Mouse (Mus musculus): Measurements from ENCODE around the gene Camk1d. TPM values are rescaled to one million over a fixed set of nuclear protein-coding genes. Genes with fewer than 3 reads are reported as not detected.

Gene Camk1d
- polyA plus RNA-seq, 1 experiment from 2014 or later, result 2.0 TPM

- Histone ChIP-seq H3K4me2 (ENCODE audit: low read depth, low read length) (no peak overlapping the region), H3K27ac (ENCODE audit: low read depth) (no peak overlapping the region), H3K4me3 (ENCODE audit: low read depth, low read length) (no peak overlapping the region), H3K36me3 (replicated peaks; ENCODE audit: insufficient read depth, low read length) (no peaks in the 10 kb centered on the region), H3K4me1 (ENCODE audit: insufficient read depth) (peaks cover 7% of the 10 kb centered on the region; the same call in 1 of the 2 replicates), H3K9me3 (ENCODE audit: low read length) (no peaks in the 10 kb centered on the region), H3K9ac (replicated peaks) (no peak overlapping the region), H3K27me3 (ENCODE audit: insufficient read depth, low read length) (no peaks in the 10 kb centered on the region)
- 81% methylated on average over 7 of the region's 7 CpGs for WGBS (ENCODE audit: insufficient replicate concordance)
- no peak for DNase-seq
- no peak for TF ChIP-seq EP300 (IDR thresholded peaks at IDR 0.05; ENCODE audit: low read depth)
- ATAC-seq, result no peak
Measured at GRCm38 (mm10) chr2:5681302-5681701, 33.0 kb downstream of the Camk1d start.

- no peaks in the 10 kb centered on the region for H3K36me3 ChIP-seq (replicated peaks; ENCODE audit: insufficient read depth, low read length)
- H3K4me2 ChIP-seq (ENCODE audit: low read depth, low read length), result no peak overlapping the region
- no peaks in the 10 kb centered on the region for H3K9me3 ChIP-seq (ENCODE audit: low read length)
- no peak overlapping the region for H3K27ac ChIP-seq (ENCODE audit: low read depth)
- DNase-seq, result no peak
- 63% methylated on average over 2 of the region's 2 CpGs for WGBS (ENCODE audit: insufficient replicate concordance)
- H3K4me3 ChIP-seq (ENCODE audit: low read depth, low read length), result no peak overlapping the region
- H3K9ac ChIP-seq (replicated peaks), result no peak overlapping the region
- no peak for ATAC-seq
- TF ChIP-seq CTCF (IDR thresholded peaks at IDR 0.05; ENCODE audit: low read depth), result no peak
- no peak for TF ChIP-seq EP300 (IDR thresholded peaks at IDR 0.05; ENCODE audit: low read depth)
- no peaks in the 10 kb centered on the region for H3K27me3 ChIP-seq (ENCODE audit: insufficient read depth, low read length)
- peaks cover 13% of the 10 kb centered on the region; the same call in 1 of the 2 replicates for H3K4me1 ChIP-seq (ENCODE audit: insufficient read depth)
Measured at GRCm38 (mm10) chr2:5679055-5679454, 35.3 kb downstream of the Camk1d start.

GRCm38 (mm10) chr2:5677472-5677871 lies 36.8 kb downstream of the Camk1d start:
- Histone ChIP-seq H3K4me2 (ENCODE audit: low read depth, low read length) (no peak overlapping the region), H3K27me3 (ENCODE audit: insufficient read depth, low read length) (no peaks in the 10 kb centered on the region), H3K9ac (replicated peaks) (no peak overlapping the region), H3K9me3 (ENCODE audit: low read length) (no peaks in the 10 kb centered on the region), H3K27ac (ENCODE audit: low read depth) (no peak overlapping the region), H3K4me3 (ENCODE audit: low read depth, low read length) (no peak overlapping the region), H3K36me3 (replicated peaks; ENCODE audit: insufficient read depth, low read length) (no peaks in the 10 kb centered on the region), H3K4me1 (ENCODE audit: insufficient read depth) (peaks cover 13% of the 10 kb centered on the region; the same call in 1 of the 2 replicates)
- no peak for ATAC-seq
- no peak for DNase-seq
- TF ChIP-seq CTCF (IDR thresholded peaks at IDR 0.05; ENCODE audit: low read depth) (no peak), EP300 (IDR thresholded peaks at IDR 0.05; ENCODE audit: low read depth) (no peak)
- 44% methylated on average over 2 of the region's 2 CpGs for WGBS (ENCODE audit: insufficient replicate concordance)

GRCm38 (mm10) chr2:5676786-5677185 lies 37.5 kb downstream of the Camk1d start:
- Histone ChIP-seq H3K36me3 (replicated peaks; ENCODE audit: insufficient read depth, low read length) (no peaks in the 10 kb centered on the region), H3K4me3 (ENCODE audit: low read depth, low read length) (no peak overlapping the region), H3K9ac (replicated peaks) (0 out of 2 replicates have a peak overlapping the region, but pooled peaks have one; percentile 30), H3K9me3 (ENCODE audit: low read length) (no peaks in the 10 kb centered on the region), H3K4me2 (ENCODE audit: low read depth, low read length) (no peak overlapping the region), H3K4me1 (ENCODE audit: insufficient read depth) (peaks cover 13% of the 10 kb centered on the region; the same call in 1 of the 2 replicates), H3K27me3 (ENCODE audit: insufficient read depth, low read length) (no peaks in the 10 kb centered on the region), H3K27ac (ENCODE audit: low read depth) (peak overlapping the region; percentile 8; the same call in 1 of the 2 replicates)
- ATAC-seq (peak; percentile 58), DNase-seq (no peak)
- 64% methylated on average over 8 of the region's 8 CpGs for WGBS (ENCODE audit: insufficient replicate concordance)
- TF ChIP-seq CTCF (IDR thresholded peaks at IDR 0.05; ENCODE audit: low read depth), result no peak
- no peak for TF ChIP-seq EP300 (IDR thresholded peaks at IDR 0.05; ENCODE audit: low read depth)

GRCm38 (mm10) chr2:5676143-5676483 lies 38.2 kb downstream of the Camk1d start:
- H3K9me3 ChIP-seq (ENCODE audit: low read length), result no peaks in the 10 kb centered on the region
- 0 out of 2 replicates have a peak overlapping the region, but pooled peaks have one; percentile 8 for H3K27ac ChIP-seq (ENCODE audit: low read depth)
- H3K4me3 ChIP-seq (ENCODE audit: low read depth, low read length), result no peak overlapping the region
- H3K36me3 ChIP-seq (replicated peaks; ENCODE audit: insufficient read depth, low read length), result no peaks in the 10 kb centered on the region
- no peak overlapping the region for H3K4me2 ChIP-seq (ENCODE audit: low read depth, low read length)
- TF ChIP-seq EP300 (IDR thresholded peaks at IDR 0.05; ENCODE audit: low read depth), result no peak
- no peak for TF ChIP-seq CTCF (IDR thresholded peaks at IDR 0.05; ENCODE audit: low read depth)
- DNase-seq (no peak), ATAC-seq (no peak)
- H3K27me3 ChIP-seq (ENCODE audit: insufficient read depth, low read length), result no peaks in the 10 kb centered on the region
- 65% methylated on average over 9 of the region's 9 CpGs for WGBS (ENCODE audit: insufficient replicate concordance)
- no peak overlapping the region for H3K9ac ChIP-seq (replicated peaks)
- peaks cover 13% of the 10 kb centered on the region; the same call in 1 of the 2 replicates for H3K4me1 ChIP-seq (ENCODE audit: insufficient read depth)

- H3K4me3 ChIP-seq (ENCODE audit: low read depth, low read length), result no peak overlapping the region
- TF ChIP-seq EP300 (IDR thresholded peaks at IDR 0.05; ENCODE audit: low read depth) (no peak), CTCF (IDR thresholded peaks at IDR 0.05; ENCODE audit: low read depth) (no peak)
- no peaks in the 10 kb centered on the region for H3K36me3 ChIP-seq (replicated peaks; ENCODE audit: insufficient read depth, low read length)
- ATAC-seq (no peak), DNase-seq (no peak)
- WGBS (ENCODE audit: insufficient replicate concordance), result 83% methylated on average over 12 of the region's 12 CpGs
- no peak overlapping the region for H3K27ac ChIP-seq (ENCODE audit: low read depth)
- peaks cover 13% of the 10 kb centered on the region; the same call in 1 of the 2 replicates for H3K4me1 ChIP-seq (ENCODE audit: insufficient read depth)
- 0 out of 2 replicates have a peak overlapping the region, but pooled peaks have one; percentile 15 for H3K4me2 ChIP-seq (ENCODE audit: low read depth, low read length)
- no peaks in the 10 kb centered on the region for H3K27me3 ChIP-seq (ENCODE audit: insufficient read depth, low read length)
- no peak overlapping the region for H3K9ac ChIP-seq (replicated peaks)
- H3K9me3 ChIP-seq (ENCODE audit: low read length), result no peaks in the 10 kb centered on the region
Measured at GRCm38 (mm10) chr2:5675431-5676142, 38.7 kb downstream of the Camk1d start.
